Mouse (Mus musculus) spleen, adult 2 months (tissue): ENCODE results near the gene Tuba3b.

ENCODE experiments used
- CTCF ChIP-seq: fragments of 200-500 bp; IDR thresholded peaks from 2 replicates; pipeline ENCODE4 v1.5.1; 2011; ENCODE audit warnings: mild to moderate bottlenecking, inconsistent platforms; ENCODE audit not compliant: insufficient read depth, insufficient read length, insufficient replicate concordance; ENCODE audit errors: extremely low read depth
- POLR2A ChIP-seq: fragments of 200-500 bp; IDR thresholded peaks from 2 replicates; pipeline ENCODE4 v1.6.1; 2011; ENCODE audit warnings: low read depth, low read length, inconsistent platforms

GRCm38 (mm10) chr6:145593991-145594390 lies 21.6 kb upstream of the Tuba3b start:
- TF ChIP-seq POLR2A, result no peak
- no peak for TF ChIP-seq CTCF
